Mouse (Mus musculus) lung, postnatal 0 days (tissue): ENCODE measurements around the gene Hemk1.

Experiments
- CTCF ChIP-seq: IDR thresholded peaks from 2 replicates; pipeline ENCODE4 v1.5.1; 2016; ENCODE audit warnings: antibody characterized with exemption, mild to moderate bottlenecking
- EP300 ChIP-seq: IDR thresholded peaks from 2 replicates; pipeline ENCODE4 v1.6.1; 2016; ENCODE audit warnings: antibody characterized with exemption, mild to moderate bottlenecking, control low read depth

GRCm38 (mm10) chr9:107304383-107304782 is 33.8 kb downstream of the Hemk1 start:
- TF ChIP-seq EP300, result no peak
- TF ChIP-seq CTCF, result no peak
